Mouse (Mus musculus): ENCODE measurements at regions not wholly inside any gene's neighbourhood (a gene's known extent, or its start where the extent isn't known, plus 50 kb on each side); places are given as distances from the start of the nearest gene placed in this dataset.
A peak's percentile ranks its signal among the peaks of the same experiment; 100 is the strongest.
"Not testable (repeated sequence)": the region's sequence is repeated elsewhere in the genome, so short reads cannot be mapped to it uniquely, and the experiment has no call there.

DNA sequence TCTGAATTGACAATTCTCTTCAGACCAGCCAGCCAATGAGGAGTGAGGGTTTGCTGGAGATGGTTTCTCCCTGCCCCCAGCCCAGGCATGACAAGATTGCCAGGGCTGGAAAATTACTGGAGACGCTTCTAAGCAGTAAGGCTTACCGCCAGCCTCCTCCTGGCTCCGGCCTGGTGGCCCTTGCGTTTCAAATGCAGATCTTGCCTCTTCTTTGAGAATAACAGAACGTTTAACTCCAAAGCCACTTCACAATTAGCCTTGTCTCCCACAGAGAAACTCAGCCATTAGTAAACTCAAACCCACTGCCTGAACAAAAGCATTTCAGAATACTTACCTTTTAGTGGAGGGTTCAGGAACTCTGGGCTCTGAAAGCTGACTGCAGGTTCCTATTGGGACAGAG lies 150.6 kb upstream of the Ajap1 start:
- DNase-seq (ENCODE audit: low spot score) = no peak
- H3K27me3 ChIP-seq (ENCODE audit: control insufficient read depth, insufficient read depth, low read length) = no peaks in the 10 kb centered on the region
- H3K4me1 ChIP-seq (replicated peaks; ENCODE audit: control insufficient read depth, insufficient read depth, low read length) = 0 out of 2 replicates have a peak, but pooled peaks cover 2% of the 10 kb centered on the region
- H3K27ac ChIP-seq (ENCODE audit: low read depth, low read length) = no peak overlapping the region
- H3K4me3 ChIP-seq (ENCODE audit: low read depth, low read length) = no peak overlapping the region
- WGBS = 18% methylated on average over 5 of the region's 5 CpGs
- H3K36me3 ChIP-seq (ENCODE audit: control insufficient read depth, insufficient read depth, low read length) = no peaks in the 10 kb centered on the region
- no peaks in the 10 kb centered on the region for H3K9me3 ChIP-seq (ENCODE audit: control insufficient read depth, low read length)
- no peak overlapping the region for H3K9ac ChIP-seq (ENCODE audit: low read depth, low read length)
- H3K4me2 ChIP-seq (replicated peaks; ENCODE audit: low read depth, low read length) = no peak overlapping the region
- ATAC-seq (ENCODE audit: low FRiP score) = no peak

DNA sequence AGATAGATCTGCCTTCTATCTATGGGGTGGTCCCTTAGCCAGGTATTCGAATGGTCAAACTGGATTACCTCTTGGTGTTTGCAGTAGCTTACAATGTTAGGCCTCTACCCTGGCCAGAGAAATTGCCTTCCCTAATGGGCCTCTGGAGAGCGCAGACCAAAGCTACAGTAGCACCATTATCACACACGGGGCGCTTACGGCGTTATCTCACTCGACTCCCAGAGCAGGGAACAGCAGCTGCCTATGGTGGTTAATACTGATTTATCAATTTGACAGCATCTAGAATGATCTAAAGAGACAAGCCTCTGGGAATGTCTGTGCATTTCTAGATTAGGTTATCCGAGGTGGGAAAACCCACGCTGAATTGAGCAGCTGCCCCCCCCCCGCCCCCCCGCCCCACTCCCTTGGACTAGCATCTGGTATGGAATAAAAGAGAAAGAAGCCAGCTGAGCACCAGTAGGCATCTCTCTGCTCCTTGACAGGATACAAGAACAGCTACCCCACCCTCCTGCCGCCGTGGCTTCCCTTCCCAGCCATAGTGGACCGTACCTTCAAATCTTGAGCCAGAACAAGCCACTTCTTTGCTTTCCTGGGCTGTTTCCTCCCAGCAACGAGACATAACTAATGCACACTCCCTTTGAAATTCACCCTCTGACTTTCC lies 151.7 kb upstream of the Ajap1 start:
- no peak overlapping the region for H3K9ac ChIP-seq (ENCODE audit: low read depth, low read length)
- no peak overlapping the region for H3K4me2 ChIP-seq (replicated peaks; ENCODE audit: low read depth, low read length)
- no peaks in the 10 kb centered on the region for H3K36me3 ChIP-seq (ENCODE audit: control insufficient read depth, insufficient read depth, low read length)
- H3K27me3 ChIP-seq (ENCODE audit: control insufficient read depth, insufficient read depth, low read length) = no peaks in the 10 kb centered on the region
- H3K4me1 ChIP-seq (replicated peaks; ENCODE audit: control insufficient read depth, insufficient read depth, low read length) = 0 out of 2 replicates have a peak, but pooled peaks cover 2% of the 10 kb centered on the region
- peak overlapping the region; percentile 49; the same call in 1 of the 2 replicates for H3K27ac ChIP-seq (ENCODE audit: low read depth, low read length)
- DNase-seq (ENCODE audit: low spot score) (peak; percentile 42), ATAC-seq (ENCODE audit: low FRiP score) (peak; percentile 63)
- no peaks in the 10 kb centered on the region for H3K9me3 ChIP-seq (ENCODE audit: control insufficient read depth, low read length)
- no peak overlapping the region for H3K4me3 ChIP-seq (ENCODE audit: low read depth, low read length)
- WGBS = 43% methylated on average over 15 of the region's 15 CpGs

DNA sequence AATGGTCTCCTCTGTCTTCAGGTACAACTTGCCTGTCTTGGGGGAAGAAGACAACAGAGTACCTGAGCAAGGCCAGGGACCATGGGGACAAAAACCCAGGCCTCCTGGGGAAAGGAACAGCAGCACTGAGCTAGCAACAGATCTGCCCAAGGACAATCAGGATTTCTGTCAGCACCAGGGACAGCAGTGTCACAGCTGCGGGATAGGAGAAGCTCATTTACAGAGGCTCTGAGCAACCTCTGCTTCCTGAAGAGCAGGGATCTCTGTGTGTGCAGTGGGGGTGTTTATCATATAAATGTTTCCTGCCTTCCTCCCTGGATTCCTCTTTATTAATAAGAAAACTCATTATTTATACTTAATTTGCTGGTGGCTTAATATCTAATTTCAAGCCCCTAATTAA lies 155.4 kb upstream of the Ajap1 start:
- WGBS = 0% methylated on average over 1 of the region's 1 CpGs

DNA sequence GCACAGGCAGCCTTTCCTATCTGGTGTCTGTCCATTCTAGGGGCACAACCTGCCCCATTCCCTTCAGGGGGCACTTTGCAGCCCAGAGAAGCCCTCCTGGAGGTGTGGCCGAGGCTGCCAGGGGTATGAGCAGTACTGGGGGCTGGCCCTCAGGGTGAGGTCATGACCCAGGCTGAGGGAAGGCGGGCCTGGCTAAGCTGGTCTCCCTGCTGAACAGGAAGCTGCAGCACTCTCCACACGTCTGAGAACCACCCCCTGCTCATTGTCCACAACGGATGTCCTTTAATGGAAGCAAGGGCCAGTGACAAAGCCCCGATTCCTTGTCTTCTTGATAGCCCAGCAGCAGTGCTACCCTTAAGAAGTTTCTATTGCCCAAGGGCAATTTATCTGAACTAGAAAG lies 169.2 kb upstream of the Ajap1 start:
- WGBS = 2% methylated on average over 5 of the region's 5 CpGs
- DNase-seq (ENCODE audit: low spot score) (no peak), ATAC-seq (ENCODE audit: low FRiP score) (no peak)
- Histone ChIP-seq H3K9me3 (ENCODE audit: control insufficient read depth, low read length) (no peaks in the 10 kb centered on the region), H3K9ac (ENCODE audit: low read depth, low read length) (no peak overlapping the region), H3K4me3 (ENCODE audit: low read depth, low read length) (no peak overlapping the region), H3K36me3 (ENCODE audit: control insufficient read depth, insufficient read depth, low read length) (no peaks in the 10 kb centered on the region), H3K27ac (ENCODE audit: low read depth, low read length) (no peak overlapping the region), H3K4me1 (replicated peaks; ENCODE audit: control insufficient read depth, insufficient read depth, low read length) (0 out of 2 replicates have a peak, but pooled peaks cover 2% of the 10 kb centered on the region), H3K4me2 (replicated peaks; ENCODE audit: low read depth, low read length) (no peak overlapping the region), H3K27me3 (ENCODE audit: control insufficient read depth, insufficient read depth, low read length) (no peaks in the 10 kb centered on the region)

More for the DNA sequence above, 155.4 kb upstream of the Ajap1 start:
- Histone ChIP-seq H3K27me3 (ENCODE audit: control insufficient read depth, insufficient read depth, low read length) (no peaks in the 10 kb centered on the region), H3K4me3 (ENCODE audit: low read depth, low read length) (no peak overlapping the region), H3K27ac (ENCODE audit: low read depth, low read length) (peak overlapping the region; percentile 37; the same call in 1 of the 2 replicates), H3K4me2 (replicated peaks; ENCODE audit: low read depth, low read length) (no peak overlapping the region), H3K9ac (ENCODE audit: low read depth, low read length) (no peak overlapping the region), H3K36me3 (ENCODE audit: control insufficient read depth, insufficient read depth, low read length) (no peaks in the 10 kb centered on the region), H3K9me3 (ENCODE audit: control insufficient read depth, low read length) (no peaks in the 10 kb centered on the region), H3K4me1 (replicated peaks; ENCODE audit: control insufficient read depth, insufficient read depth, low read length) (0 out of 2 replicates have a peak, but pooled peaks cover 2% of the 10 kb centered on the region)
- ATAC-seq (ENCODE audit: low FRiP score) (no peak), DNase-seq (ENCODE audit: low spot score) (peak; percentile 35)

- no peak overlapping the region for H3K9ac ChIP-seq (ENCODE audit: low read depth, low read length)
- no peaks in the 10 kb centered on the region for H3K36me3 ChIP-seq (ENCODE audit: control insufficient read depth, insufficient read depth, low read length)
- 0 out of 2 replicates have a peak, but pooled peaks cover 2% of the 10 kb centered on the region for H3K4me1 ChIP-seq (replicated peaks; ENCODE audit: control insufficient read depth, insufficient read depth, low read length)
- 78% methylated on average over 11 of the region's 11 CpGs for WGBS
- no peak overlapping the region for H3K4me3 ChIP-seq (ENCODE audit: low read depth, low read length)
- H3K27me3 ChIP-seq (ENCODE audit: control insufficient read depth, insufficient read depth, low read length) = no peaks in the 10 kb centered on the region
- no peaks in the 10 kb centered on the region for H3K9me3 ChIP-seq (ENCODE audit: control insufficient read depth, low read length)
- no peak overlapping the region for H3K27ac ChIP-seq (ENCODE audit: low read depth, low read length)
- no peak overlapping the region for H3K4me2 ChIP-seq (replicated peaks; ENCODE audit: low read depth, low read length)
- DNase-seq (ENCODE audit: low spot score) (no peak), ATAC-seq (ENCODE audit: low FRiP score) (no peak)
Measured at GRCm38 (mm10) chr4:153652841-153653240, 170.2 kb upstream of the Ajap1 start.

DNA sequence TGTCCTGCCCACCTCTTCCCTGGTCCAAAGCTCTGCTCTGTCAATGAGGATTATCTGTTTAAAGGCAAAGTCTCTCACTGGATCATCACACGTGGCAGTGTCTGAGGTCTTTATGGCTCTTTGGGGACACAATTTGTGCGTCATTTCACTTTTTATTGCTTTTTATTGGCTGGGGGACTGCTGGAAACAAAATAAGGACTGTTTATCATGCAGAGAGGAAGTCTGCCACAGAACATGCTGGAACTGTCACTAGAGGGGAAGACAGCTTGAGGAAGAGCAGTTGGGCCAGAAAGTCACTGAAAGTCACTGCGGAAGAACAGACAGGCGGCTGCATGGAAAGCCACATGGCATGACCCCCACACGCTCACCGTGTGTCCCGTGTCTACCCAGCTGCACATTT lies 180.1 kb upstream of the Ajap1 start:
- no peaks in the 10 kb centered on the region for H3K27me3 ChIP-seq (ENCODE audit: control insufficient read depth, insufficient read depth, low read length)
- no peak overlapping the region for H3K4me2 ChIP-seq (replicated peaks; ENCODE audit: low read depth, low read length)
- no peaks in the 10 kb centered on the region for H3K9me3 ChIP-seq (ENCODE audit: control insufficient read depth, low read length)
- H3K9ac ChIP-seq (ENCODE audit: low read depth, low read length) = no peak overlapping the region
- 87% methylated on average over 7 of the region's 7 CpGs for WGBS
- DNase-seq (ENCODE audit: low spot score) (no peak), ATAC-seq (ENCODE audit: low FRiP score) (no peak)
- no peaks in the 10 kb centered on the region for H3K36me3 ChIP-seq (ENCODE audit: control insufficient read depth, insufficient read depth, low read length)
- H3K4me3 ChIP-seq (ENCODE audit: low read depth, low read length) = no peak overlapping the region
- no peak overlapping the region for H3K27ac ChIP-seq (ENCODE audit: low read depth, low read length)
- no peaks in the 10 kb centered on the region for H3K4me1 ChIP-seq (replicated peaks; ENCODE audit: control insufficient read depth, insufficient read depth, low read length)

DNA sequence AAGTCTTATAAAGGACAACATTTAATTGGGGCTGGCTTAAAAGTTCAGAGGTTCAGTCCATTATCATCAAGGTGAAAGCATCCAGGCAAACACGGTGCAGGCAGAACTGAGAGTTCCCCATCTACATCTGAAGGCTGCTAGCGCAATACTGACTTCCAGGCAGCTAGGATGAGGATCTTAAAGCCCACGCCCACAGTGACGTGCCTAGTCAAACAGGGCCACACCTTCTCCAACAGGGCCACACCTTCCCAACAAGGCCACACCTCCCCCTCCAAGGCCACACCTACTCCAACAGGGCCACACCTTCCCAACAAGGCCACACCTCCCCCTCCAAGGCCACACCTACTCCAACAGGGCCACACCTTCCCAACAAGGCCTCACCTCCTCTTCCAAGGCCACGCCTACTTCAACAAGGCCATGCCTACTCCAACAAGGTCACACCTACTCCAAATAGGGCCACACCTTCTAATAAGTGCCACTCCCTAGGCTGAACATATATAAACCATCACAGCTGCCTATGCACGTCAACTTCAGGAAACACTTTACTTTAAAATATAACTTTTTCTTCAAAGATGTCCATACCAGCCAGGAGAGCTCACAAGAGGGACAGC lies 184.1 kb upstream of the Ajap1 start:
- WGBS = 87% methylated on average over 6 of the region's 6 CpGs
- not testable (repeated sequence) for H3K27ac ChIP-seq (ENCODE audit: low read depth, low read length); H3K9me3 ChIP-seq (ENCODE audit: control insufficient read depth, low read length); H3K9ac ChIP-seq (ENCODE audit: low read depth, low read length); ATAC-seq (ENCODE audit: low FRiP score); DNase-seq (ENCODE audit: low spot score); H3K4me3 ChIP-seq (ENCODE audit: low read depth, low read length); H3K36me3 ChIP-seq (ENCODE audit: control insufficient read depth, insufficient read depth, low read length); H3K4me2 ChIP-seq (replicated peaks; ENCODE audit: low read depth, low read length); H3K4me1 ChIP-seq (replicated peaks; ENCODE audit: control insufficient read depth, insufficient read depth, low read length); H3K27me3 ChIP-seq (ENCODE audit: control insufficient read depth, insufficient read depth, low read length)

DNA sequence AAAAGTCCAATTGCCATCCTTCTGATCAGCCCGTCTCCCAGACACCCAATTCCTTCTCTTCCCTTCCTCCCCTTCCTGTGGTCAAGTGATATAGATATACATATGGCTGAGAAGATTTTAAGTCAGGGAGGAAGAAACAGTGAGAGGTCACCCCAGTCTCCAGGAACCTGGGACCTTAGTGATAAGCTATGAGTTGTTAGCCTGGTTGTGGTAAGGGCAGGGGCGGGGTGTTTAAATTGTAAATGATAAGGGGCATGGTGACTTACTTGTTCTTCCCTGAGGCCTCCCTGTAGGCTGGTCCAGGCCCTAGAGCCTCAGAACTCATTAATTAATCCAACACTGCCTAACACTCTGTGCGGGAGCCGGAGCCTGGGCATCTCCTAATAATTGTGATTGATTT lies 186.5 kb upstream of the Ajap1 start:
- Histone ChIP-seq H3K27me3 (ENCODE audit: control insufficient read depth, insufficient read depth, low read length) (no peaks in the 10 kb centered on the region), H3K4me2 (replicated peaks; ENCODE audit: low read depth, low read length) (no peak overlapping the region), H3K4me3 (ENCODE audit: low read depth, low read length) (no peak overlapping the region), H3K9ac (ENCODE audit: low read depth, low read length) (no peak overlapping the region), H3K27ac (ENCODE audit: low read depth, low read length) (no peak overlapping the region), H3K36me3 (ENCODE audit: control insufficient read depth, insufficient read depth, low read length) (no peaks in the 10 kb centered on the region), H3K4me1 (replicated peaks; ENCODE audit: control insufficient read depth, insufficient read depth, low read length) (no peaks in the 10 kb centered on the region), H3K9me3 (ENCODE audit: control insufficient read depth, low read length) (no peaks in the 10 kb centered on the region)
- no peak for DNase-seq (ENCODE audit: low spot score)
- WGBS = 84% methylated on average over 4 of the region's 4 CpGs
- no peak for ATAC-seq (ENCODE audit: low FRiP score)

- ATAC-seq (ENCODE audit: low FRiP score) (no peak), DNase-seq (ENCODE audit: low spot score) (no peak)
- no peak overlapping the region for H3K4me3 ChIP-seq (ENCODE audit: low read depth, low read length)
- H3K27ac ChIP-seq (ENCODE audit: low read depth, low read length) = no peak overlapping the region
- no peak overlapping the region for H3K4me2 ChIP-seq (replicated peaks; ENCODE audit: low read depth, low read length)
- 91% methylated on average over 13 of the region's 13 CpGs for WGBS
- H3K27me3 ChIP-seq (ENCODE audit: control insufficient read depth, insufficient read depth, low read length) = no peaks in the 10 kb centered on the region
- H3K9ac ChIP-seq (ENCODE audit: low read depth, low read length) = no peak overlapping the region
- H3K9me3 ChIP-seq (ENCODE audit: control insufficient read depth, low read length) = no peaks in the 10 kb centered on the region
- H3K4me1 ChIP-seq (replicated peaks; ENCODE audit: control insufficient read depth, insufficient read depth, low read length) = no peaks in the 10 kb centered on the region
- H3K36me3 ChIP-seq (ENCODE audit: control insufficient read depth, insufficient read depth, low read length) = no peaks in the 10 kb centered on the region
Measured at GRCm38 (mm10) chr4:153670216-153670615, 187.6 kb upstream of the Ajap1 start.

Data from hindbrain, embryonic 11.5 days (tissue).